Mouse (Mus musculus) neural tube, embryonic 14.5 days (tissue): ENCODE data around the gene Notum. TPM values are rescaled to one million over a fixed set of nuclear protein-coding genes. Genes with fewer than 3 reads are reported as not detected.

Source experiments
- ATAC-seq: fragments of 200-750 bp; cut with Nextera tagmentation; 2 replicates; pipeline ENCODE4 v1.8.0; 2017; ENCODE audit warnings: low read depth, mild to moderate bottlenecking, moderate TSS enrichment, moderate library complexity
- H3K27ac ChIP-seq: fragments of 300-500 bp; sonication (generic); 2 replicates; pipeline ENCODE4 v1.5.1; 2014; ENCODE audit warnings: low read depth, mild to moderate bottlenecking, control low read depth, low read length, moderate library complexity, mixed read lengths
- H3K27me3 ChIP-seq: fragments of 300-500 bp; sonication (generic); 2 replicates; pipeline ENCODE4 v1.6.1; 2014; ENCODE audit warnings: low read length; ENCODE audit not compliant: control insufficient read depth, insufficient read depth
- H3K36me3 ChIP-seq: fragments of 300-500 bp; sonication (generic); 2 replicates; pipeline ENCODE4 v1.6.1; 2014; ENCODE audit warnings: low read length, mixed read lengths; ENCODE audit not compliant: control insufficient read depth, insufficient read depth
- H3K4me1 ChIP-seq: fragments of 300-500 bp; sonication (generic); 2 replicates; pipeline ENCODE4 v1.6.1; 2014; ENCODE audit warnings: low read length; ENCODE audit not compliant: control insufficient read depth, insufficient read depth
- H3K4me2 ChIP-seq: fragments of 300-500 bp; sonication (generic); 2 replicates; pipeline ENCODE4 v1.6.1; 2014; ENCODE audit warnings: mild to moderate bottlenecking, low read depth, low read length, control low read depth
- H3K4me3 ChIP-seq: fragments of 300-500 bp; sonication (generic); 2 replicates; pipeline ENCODE4 v1.5.1; 2014; ENCODE audit warnings: low read depth, low read length, control low read depth, mixed read lengths
- H3K9ac ChIP-seq: fragments of 300-500 bp; sonication (generic); replicated peaks from 2 replicates; pipeline ENCODE4 v1.6.1; 2014; ENCODE audit warnings: low read depth, mild to moderate bottlenecking, control low read depth, low read length, mixed read lengths
- H3K9me3 ChIP-seq: fragments of 300-500 bp; sonication (generic); 2 replicates; pipeline ENCODE4 v1.6.1; 2016; ENCODE audit warnings: low read length; ENCODE audit not compliant: control insufficient read depth
- WGBS: fragments of 180-500 bp; shearing (Covaris S2); extraction: QIAGEN DNeasy Blood & Tissue Kit; methylation state at CpG from one replicate; pipeline ENCODE4 v1.1.7; 2014; 5-methylcytosine and 5-hydroxymethylcytosine counted together
- polyA plus RNA-seq: library from polyadenylated mRNA; unstranded; fragments of >200 nt; fragmentation: Nextera tagmentation; extraction: Ambion mirVana; gene quantifications from 2 replicates; pipeline ENCODE4 v1.2.1, GENCODE M21; 2014

Notum gene
- polyA plus RNA-seq, 1 experiment from 2014 or later = 1.3 TPM

DNA sequence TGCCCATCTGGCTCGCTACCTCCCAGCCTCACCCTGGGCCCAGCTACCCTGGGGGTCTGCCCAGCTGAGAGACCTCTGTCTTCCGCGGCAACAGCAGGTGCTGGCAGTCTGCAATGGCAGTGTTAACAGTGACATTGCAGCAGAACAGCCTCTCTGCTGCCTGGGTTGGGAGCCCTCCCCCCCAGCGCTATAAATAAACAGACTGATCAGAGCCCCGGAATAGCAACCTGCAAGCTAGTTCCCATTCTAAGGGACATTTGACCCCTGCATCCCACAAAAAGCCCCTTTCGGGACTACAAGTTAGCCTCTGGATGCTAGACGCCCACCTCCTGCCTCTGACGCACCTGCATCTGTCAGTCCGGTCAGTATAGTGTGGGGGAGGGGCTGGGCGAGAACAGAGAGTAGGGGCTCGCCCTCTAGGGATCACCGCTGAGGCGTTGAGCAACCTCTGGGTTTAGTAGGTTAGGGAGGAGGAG is 12.9 kb downstream of the Notum start, which contains the start of gene Myadml2:
Gene Myadml2 (minus strand): TSS at position 158 of the 476 bp plus-strand sequence.
- Histone ChIP-seq H3K4me1 (peaks cover 12% of the 10 kb centered on the region; the same call in 1 of the 2 replicates), H3K9me3 (no peaks in the 10 kb centered on the region), H3K4me2 (peak within 1 kb of the TSS; percentile 50), H3K27me3 (no peaks in the 10 kb centered on the region), H3K36me3 (no peaks in the 10 kb centered on the region), H3K27ac (no peak within 1 kb of the TSS), H3K4me3 (peak within 1 kb of the TSS; percentile 16; the same call in 1 of the 2 replicates), H3K9ac (peak within 1 kb of the TSS; percentile 42; the same call in 1 of the 2 replicates)
- 2% methylated on average over 13 of the region's 13 CpGs for WGBS
- ATAC-seq = no peak

DNA sequence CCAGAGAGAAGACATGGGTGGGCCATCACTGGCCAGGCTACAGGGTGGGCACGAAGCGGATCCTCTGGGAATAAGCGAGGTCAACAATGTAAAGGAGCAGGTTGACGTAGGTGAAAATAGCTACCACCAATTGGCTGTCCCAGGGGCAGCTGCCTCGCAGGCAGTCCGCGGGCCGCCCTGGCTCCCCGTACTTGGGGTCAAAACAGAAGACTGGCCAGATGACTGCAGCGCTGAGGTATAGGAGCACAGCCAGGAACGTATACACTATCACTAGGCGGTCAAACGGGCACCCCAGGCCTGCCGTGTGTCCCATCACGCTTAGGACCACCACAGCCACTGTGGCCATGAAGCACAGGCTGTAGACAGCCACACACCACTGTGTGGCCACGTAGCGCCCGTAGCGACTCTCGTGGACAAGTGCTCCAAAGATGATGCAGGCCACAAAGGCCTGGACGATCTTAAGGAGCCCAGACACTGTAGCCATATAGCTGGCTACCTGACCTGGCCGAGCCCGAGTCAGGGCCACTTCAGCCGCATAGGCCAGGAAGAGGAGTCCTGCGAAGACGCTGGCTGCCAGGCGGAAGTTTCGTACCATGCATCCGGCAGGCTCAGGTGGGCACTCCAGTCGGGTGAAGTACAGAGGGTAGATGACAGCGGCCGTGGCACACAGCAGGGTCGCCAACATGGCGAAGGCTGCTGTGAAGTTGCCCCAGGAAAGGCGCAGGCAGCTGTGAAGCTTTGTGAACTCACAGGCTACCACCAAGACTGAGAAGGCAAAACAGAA is 13.7 kb downstream of the Notum start:
- Histone ChIP-seq H3K4me1 (peaks cover 17% of the 10 kb centered on the region; the same call in 1 of the 2 replicates), H3K4me2 (peak overlapping the region; percentile 50; the same call in 1 of the 2 replicates), H3K4me3 (no peak overlapping the region), H3K27ac (no peak overlapping the region), H3K36me3 (no peaks in the 10 kb centered on the region), H3K27me3 (no peaks in the 10 kb centered on the region), H3K9me3 (no peaks in the 10 kb centered on the region), H3K9ac (no peak overlapping the region)
- no peak for ATAC-seq
- 83% methylated on average over 35 of the region's 35 CpGs for WGBS

DNA sequence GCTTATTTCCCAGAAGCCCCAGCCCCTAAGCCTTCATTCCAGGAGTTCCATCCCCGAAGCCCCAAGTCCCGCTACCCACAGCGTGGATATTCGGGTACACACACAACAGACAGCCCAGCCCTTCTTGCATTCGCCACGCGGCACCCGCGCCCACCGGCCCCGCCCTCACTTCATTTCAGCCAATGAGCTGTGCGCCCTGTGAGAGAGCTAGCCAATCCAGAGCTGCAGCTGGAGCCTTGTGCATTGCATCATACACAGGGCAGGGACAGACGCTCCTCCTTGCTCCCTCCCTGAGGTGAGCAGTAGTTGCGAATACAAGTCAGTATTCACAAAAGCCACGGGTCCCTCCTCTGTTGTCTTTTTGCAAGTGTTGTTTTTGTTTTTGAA is 17.4 kb downstream of the Notum start, which contains the start of gene Pycr1:
Gene Pycr1 (minus strand): TSS at position 169 of the 387 bp plus-strand sequence.
- H3K4me2 ChIP-seq = peak within 1 kb of the TSS; percentile 94
- H3K27me3 ChIP-seq = no peaks in the 10 kb centered on the region
- no peaks in the 10 kb centered on the region for H3K36me3 ChIP-seq
- H3K9ac ChIP-seq = peak within 1 kb of the TSS; percentile 74
- peak; percentile 99 for ATAC-seq
- H3K4me1 ChIP-seq = peaks cover 17% of the 10 kb centered on the region; the same call in 1 of the 2 replicates
- WGBS = 0% methylated on average over 15 of the region's 15 CpGs
- no peaks in the 10 kb centered on the region for H3K9me3 ChIP-seq
- H3K27ac ChIP-seq = peak within 1 kb of the TSS; percentile 30; the same call in 1 of the 2 replicates
- H3K4me3 ChIP-seq = peak within 1 kb of the TSS; percentile 39

DNA sequence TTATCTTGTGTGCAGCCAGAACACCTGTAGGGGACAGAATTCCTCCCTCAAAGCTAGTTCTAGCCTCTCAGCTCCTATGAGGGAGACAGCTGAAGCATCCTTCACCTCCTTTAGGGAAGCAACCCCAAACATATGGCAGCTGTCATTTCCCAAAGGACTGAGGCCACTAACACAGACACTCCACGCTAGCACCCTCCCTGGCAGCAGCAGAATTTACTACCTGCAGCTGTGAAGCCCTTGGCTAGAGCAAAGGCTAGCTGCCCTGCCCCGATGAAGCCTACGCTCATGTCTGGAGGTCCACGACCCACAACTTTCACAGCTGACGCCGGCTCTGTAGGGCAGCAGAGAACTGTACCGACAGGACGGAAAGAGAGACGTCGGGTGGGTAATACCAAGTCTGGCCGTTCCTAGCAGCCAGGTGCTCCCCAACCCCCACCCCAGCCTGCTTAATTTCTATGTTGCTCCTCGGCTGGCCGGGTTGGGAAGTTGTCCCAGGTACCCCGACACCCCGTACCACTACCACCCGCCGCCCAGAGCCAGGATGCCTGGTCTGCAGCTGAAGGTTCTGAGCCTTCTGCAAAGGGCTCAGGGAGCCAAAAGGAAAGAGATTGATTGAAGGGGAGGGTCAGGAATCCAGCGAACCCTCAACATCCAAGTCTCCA is 17.9 kb downstream of the Notum start:
- Histone ChIP-seq H3K4me1 (peaks cover 14% of the 10 kb centered on the region; the same call in 1 of the 2 replicates), H3K27ac (peak overlapping the region; percentile 30; the same call in 1 of the 2 replicates), H3K36me3 (no peaks in the 10 kb centered on the region), H3K4me2 (peak overlapping the region; percentile 94), H3K27me3 (no peaks in the 10 kb centered on the region), H3K9me3 (no peaks in the 10 kb centered on the region), H3K9ac (peak overlapping the region; percentile 74), H3K4me3 (peak overlapping the region; percentile 39)
- WGBS = under 1% methylated on average over 18 of the region's 18 CpGs
- peak; percentile 52 for ATAC-seq

DNA sequence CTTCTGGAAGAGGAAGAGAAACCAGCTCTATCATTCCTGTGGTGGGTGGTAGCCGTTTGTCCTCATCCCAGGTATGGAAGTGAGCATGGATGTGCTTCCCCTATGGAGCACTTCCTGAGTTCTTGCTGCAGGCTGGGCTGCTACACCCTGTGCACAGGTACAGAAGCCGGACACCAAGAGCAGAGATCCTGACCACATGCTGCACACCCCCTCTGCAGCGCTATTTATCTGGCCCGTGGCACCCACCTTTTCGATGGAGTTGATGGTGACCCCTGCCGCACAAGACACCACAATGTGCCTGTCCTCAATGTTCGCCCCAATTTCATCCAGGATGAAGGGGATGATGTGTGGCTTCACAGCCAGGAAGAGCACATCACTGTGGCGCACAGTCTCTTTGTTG is 19.1 kb downstream of the Notum start:
- Histone ChIP-seq H3K4me1 (peaks cover 10% of the 10 kb centered on the region; the same call in 1 of the 2 replicates), H3K9ac (no peak overlapping the region), H3K27me3 (no peaks in the 10 kb centered on the region), H3K36me3 (no peaks in the 10 kb centered on the region), H3K9me3 (no peaks in the 10 kb centered on the region), H3K27ac (no peak overlapping the region), H3K4me2 (no peak overlapping the region), H3K4me3 (no peak overlapping the region)
- no peak for ATAC-seq
- WGBS = 84% methylated on average over 8 of the region's 8 CpGs

DNA sequence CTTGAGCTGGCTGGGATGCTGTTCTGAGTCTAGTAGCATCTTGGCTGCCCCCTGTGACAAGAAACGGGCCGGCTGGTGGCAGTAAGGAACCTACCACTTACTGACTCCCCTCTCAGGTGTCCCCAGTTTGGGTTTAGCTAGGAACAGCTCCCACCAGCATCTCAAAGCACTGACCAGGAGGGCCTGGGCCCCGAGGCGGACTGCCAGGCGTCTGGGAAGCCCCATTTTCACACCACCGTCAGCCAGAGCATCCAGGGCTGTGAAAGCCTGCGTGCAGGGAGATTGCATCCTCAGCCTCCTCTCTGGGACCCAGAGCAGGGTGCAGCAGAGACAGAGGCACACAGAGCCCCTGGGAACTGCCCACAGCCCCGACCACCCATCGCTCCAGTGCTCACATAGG is 19.7 kb downstream of the Notum start:
- 68% methylated on average over 9 of the region's 9 CpGs for WGBS
- H3K4me2 ChIP-seq = no peak overlapping the region
- no peaks in the 10 kb centered on the region for H3K27me3 ChIP-seq
- H3K36me3 ChIP-seq = no peaks in the 10 kb centered on the region
- H3K4me3 ChIP-seq = no peak overlapping the region
- no peak for ATAC-seq
- H3K27ac ChIP-seq = no peak overlapping the region
- peaks cover 10% of the 10 kb centered on the region; the same call in 1 of the 2 replicates for H3K4me1 ChIP-seq
- H3K9me3 ChIP-seq = no peaks in the 10 kb centered on the region
- H3K9ac ChIP-seq = no peak overlapping the region

DNA sequence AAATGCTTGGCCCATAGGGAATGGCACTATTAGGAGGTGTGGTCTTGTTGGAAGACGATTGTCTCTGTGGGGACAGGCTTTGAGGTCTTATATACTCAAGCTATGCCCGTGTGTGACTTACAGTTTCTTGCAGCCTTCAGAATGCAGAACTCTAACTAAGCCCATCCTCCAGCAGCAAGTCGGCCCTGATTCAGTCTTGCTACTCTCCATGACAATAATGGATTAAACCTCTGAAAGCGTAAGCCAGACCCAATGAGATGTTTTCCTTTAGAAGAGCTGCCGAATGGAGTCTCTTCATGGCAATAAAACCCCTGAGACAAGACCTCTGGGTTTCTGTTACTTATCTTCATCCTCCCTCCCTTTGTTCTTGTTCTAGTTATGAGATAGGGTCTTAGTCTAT is 26.2 kb downstream of the Notum start:
- Histone ChIP-seq H3K4me3 (no peak overlapping the region), H3K4me1 (peaks cover 13% of the 10 kb centered on the region), H3K36me3 (no peaks in the 10 kb centered on the region), H3K9ac (no peak overlapping the region), H3K4me2 (no peak overlapping the region), H3K9me3 (no peaks in the 10 kb centered on the region), H3K27ac (no peak overlapping the region), H3K27me3 (no peaks in the 10 kb centered on the region)
- WGBS = 80% methylated on average over 5 of the region's 5 CpGs
- ATAC-seq = no peak

DNA sequence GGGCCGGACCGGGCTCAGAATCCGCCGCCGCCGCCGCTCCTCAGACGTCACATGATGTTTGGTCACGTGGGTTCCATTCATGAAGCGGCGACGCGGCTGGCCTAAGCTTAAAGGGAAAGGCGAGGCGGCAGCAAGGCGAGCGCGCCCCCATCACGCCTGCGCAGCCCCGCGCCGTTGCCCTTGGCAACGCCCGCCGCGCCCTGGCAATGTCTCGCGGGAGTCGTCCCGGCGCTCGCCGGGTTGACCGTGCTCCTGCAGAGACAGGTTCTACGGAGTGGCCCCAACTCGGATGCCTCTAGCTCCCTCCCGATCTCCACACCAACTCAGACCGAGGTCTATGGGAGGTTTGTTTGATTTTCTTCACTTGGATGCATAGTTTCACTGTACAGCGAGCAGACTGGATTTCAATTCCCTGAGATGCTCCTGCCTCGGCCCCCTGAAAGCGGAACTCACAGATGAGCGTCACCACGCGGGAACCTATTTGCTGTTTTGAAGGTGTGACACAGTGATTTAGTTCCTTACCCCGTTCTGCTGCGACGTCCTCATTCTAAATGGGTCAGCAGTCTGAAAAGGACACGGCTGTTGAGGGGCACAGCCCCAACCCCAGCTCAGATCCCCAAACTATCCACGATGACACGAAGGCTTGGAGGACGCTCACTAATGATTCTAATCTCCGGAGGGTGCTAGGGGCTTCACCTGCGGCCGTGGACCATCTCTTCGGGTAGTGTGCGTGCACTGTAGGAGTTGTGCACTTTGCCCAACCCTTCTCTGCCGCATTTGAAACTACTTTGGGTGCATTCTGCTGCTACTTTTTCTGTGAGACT is 27.2 kb downstream of the Notum start, which contains the start of gene Mafg:
Gene Mafg (minus strand): TSS at position 81 of the 824 bp plus-strand sequence.
- Histone ChIP-seq H3K9ac (peak within 1 kb of the TSS; percentile 93), H3K27ac (peak within 1 kb of the TSS; percentile 87), H3K9me3 (no peaks in the 10 kb centered on the region), H3K4me2 (peak within 1 kb of the TSS; percentile 97), H3K27me3 (no peaks in the 10 kb centered on the region), H3K36me3 (0 out of 2 replicates have a peak, but pooled peaks cover 5% of the 10 kb centered on the region), H3K4me3 (peak within 1 kb of the TSS; percentile 88), H3K4me1 (peaks cover 15% of the 10 kb centered on the region)
- WGBS = 10% methylated on average over 58 of the region's 58 CpGs
- ATAC-seq = peak; percentile 93
